Mouse (Mus musculus): ENCODE data around the gene Mfsd12.

The Mfsd12 gene

DNA sequence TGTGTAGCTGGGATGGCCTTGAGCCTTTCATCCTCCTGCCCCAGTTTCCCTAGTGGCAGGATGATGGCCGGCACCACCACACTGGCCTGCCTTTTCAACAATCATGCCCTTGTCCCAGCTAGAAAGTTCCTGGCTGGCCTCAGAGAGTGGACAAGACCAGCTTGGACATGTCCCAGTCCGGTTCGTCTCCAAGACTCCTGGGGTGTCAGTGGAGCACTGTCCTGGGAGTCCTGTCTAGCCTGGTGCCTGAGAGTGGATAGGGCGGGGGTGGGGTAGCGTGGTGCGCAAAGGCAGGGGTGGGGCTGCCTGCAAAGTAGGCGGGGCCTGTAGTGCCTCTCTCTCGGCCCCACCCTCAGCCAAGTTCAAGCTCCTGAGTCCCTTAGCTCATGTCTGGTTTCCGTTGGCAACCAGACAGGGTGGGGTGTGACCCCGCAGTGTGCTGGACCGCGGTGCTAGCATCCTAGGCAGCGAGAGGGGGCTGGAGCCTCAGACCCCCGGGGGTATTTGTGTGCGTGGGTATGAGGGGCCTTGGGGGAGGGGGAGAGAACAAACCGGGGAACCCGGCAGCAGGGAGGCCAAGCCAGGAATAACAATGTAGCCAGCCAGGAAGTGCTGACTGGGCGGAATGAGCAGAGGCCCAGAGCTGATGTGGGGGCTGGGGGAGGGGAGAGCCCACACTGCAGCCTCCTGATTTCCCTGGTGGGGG is 44.4 kb downstream of the Mfsd12 start:
- DNase-seq (ENCODE audit: low spot score in 2 of 2): peak in 1 of 2 experiments; percentile 71

DNA sequence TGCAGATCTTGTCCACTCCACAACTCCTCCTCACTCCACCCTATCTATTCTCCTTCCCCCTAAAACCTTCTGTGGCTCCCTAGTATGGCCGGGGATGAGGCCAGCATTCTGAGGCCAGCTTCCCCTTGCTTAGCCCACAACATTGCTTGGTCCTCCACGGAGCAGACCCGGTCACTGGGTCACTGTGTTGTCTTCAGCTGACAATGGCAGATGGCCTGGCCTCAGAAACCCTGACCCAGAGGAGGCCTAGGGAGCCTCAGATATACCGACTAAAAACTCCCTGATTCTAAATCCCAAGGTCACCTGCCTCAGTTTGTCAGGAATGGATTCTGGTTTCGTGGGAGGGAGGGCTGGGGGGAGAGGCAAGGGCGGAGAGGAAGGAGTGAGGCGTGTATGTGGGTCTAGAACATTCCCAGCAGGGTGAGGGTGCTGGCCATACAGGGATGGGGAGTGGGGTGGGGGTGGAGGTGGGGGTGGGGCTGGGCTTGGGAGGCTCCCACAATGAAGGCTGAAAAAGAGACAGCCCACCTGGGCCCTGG is 45.0 kb downstream of the Mfsd12 start:
- DNase-seq (ENCODE audit: low spot score in 2 of 2): no peak

DNA sequence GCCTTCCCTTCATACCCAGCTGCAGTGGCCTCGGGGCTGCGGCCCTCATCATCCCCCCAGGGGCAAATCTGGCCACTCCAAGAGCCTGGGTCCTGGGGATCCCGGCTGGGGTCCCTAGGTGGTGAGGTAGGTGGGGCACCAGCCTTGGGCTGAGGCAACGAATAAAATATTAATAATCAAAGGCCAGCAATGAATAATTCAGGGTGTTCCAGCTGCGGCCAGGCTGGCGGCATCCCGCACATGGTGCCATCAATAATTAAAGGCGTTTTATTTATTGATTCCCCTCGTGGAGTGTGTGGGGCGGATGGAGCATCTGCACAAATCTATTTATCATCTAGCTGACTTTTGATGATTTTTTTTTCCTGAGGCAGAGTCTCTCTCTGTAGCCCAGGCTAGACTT is 46.2 kb downstream of the Mfsd12 start:
- DNase-seq (ENCODE audit: low spot score in 2 of 2): no peak

DNA sequence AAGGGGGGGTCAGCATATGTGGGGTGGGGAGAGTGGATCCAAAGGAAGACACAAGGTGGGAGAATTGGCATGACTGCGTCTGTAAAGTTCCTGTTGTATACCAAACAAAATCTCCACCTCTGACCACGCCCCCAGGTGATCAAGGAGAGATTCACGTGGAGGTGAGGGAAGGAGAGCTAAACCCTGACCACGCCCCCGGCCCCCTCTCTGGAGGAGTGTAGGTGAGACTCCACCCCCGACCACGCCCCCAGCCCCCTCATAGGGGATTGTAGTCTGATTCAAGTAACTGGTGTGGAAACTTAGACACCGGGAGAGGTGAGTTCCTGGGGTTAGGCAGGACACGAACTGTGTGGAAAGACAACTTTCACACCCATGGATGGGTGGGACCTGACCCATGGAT is 46.8 kb downstream of the Mfsd12 start:
- DNase-seq (ENCODE audit: low spot score in 2 of 2): no peak

DNA sequence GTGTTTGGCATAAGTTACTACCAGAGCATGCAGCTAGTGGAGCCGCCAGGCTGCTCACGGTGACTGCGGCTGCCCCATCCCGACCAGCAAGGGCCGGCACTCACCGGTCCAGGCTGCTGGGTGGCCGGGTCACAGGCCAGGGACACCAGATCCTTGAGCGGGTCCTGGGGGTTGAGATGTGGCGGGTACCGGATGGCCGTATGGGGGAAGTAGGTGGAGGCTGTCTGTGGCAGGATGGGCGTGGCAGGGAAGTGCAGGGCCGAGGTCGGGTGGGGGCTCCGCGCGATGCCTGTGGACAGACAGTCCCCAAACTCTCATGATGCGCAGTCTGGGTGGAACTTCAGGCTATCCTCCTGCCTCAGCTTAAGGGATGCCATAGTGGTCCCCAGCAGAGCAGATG is 47.4 kb downstream of the Mfsd12 start:
- no peak for DNase-seq (ENCODE audit: low spot score in 2 of 2)

DNA sequence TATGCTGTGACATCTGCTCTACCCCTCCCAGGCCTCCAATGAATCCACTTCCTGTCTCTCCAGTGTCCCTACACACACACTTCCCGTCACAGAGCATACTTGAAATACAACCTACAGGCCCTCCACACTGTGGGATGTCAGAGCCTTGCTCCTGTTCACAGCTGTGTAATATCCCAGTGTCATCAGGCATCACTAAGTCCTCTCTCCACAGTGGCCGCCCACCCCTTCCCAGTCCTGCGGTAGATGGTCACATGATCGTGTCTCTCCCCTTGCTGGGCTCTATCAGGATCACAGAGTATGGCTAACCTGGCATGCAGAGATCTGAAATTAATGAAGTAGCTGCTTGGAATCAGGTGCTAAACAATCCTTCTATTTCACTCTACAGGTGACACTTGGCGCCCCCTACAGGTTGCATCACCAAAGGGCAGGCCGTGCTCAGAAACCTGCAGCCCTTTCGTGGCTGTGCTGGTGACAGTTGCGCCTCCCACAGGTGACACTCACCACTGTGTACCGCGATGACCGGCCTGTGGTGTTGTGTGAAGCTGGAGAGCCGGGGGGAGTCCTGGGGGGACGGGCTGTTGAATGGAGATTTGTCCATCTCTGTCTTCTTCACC is 48.4 kb downstream of the Mfsd12 start:
- DNase-seq (ENCODE audit: low spot score in 2 of 2): no peak

DNA sequence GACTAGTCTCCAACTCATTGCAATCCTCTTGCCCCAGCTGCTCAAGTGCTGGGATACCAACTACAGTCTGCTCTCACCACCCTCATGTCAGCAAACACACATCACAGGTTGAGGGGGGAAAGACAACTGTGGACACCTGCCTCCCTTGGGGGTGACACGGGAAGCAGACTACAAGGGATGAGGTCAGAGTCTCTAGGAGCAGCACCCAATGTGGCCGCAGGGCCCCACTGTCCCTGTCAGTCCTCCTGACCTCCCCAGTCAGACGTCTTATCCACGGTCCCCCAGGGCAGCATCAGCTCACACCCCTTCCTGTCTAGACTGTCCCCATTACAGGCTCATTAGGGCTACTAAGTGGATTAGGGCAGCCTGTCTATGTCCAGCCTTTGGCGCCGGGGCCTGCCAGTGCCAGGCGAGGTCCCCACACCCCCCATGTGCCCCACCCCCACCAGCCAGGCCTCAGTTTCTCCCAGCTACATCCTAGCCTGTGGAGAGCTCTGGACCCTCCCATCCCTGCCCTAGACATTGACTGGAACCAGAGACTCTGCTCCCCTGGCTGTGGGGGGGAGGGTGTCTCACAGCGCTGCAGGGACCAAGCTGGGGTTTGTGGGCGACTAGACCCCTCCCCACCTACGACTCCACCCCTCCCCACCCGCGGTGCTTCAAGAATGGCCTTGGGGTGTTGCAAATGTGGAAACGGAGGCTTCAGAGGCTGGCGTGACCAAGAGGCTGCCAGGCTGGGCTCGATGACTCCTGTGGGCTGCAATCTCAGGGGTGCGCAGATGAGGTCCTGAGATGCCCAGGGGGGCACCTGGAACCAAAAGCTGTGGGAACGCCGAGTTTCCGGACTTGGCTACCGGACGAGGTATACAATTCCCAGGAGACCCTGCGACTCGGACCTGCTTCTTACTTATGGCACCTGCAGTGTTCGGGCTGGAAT is 49.5 kb downstream of the Mfsd12 start:
- DNase-seq (ENCODE audit: low spot score in 2 of 2): no peak

DNA sequence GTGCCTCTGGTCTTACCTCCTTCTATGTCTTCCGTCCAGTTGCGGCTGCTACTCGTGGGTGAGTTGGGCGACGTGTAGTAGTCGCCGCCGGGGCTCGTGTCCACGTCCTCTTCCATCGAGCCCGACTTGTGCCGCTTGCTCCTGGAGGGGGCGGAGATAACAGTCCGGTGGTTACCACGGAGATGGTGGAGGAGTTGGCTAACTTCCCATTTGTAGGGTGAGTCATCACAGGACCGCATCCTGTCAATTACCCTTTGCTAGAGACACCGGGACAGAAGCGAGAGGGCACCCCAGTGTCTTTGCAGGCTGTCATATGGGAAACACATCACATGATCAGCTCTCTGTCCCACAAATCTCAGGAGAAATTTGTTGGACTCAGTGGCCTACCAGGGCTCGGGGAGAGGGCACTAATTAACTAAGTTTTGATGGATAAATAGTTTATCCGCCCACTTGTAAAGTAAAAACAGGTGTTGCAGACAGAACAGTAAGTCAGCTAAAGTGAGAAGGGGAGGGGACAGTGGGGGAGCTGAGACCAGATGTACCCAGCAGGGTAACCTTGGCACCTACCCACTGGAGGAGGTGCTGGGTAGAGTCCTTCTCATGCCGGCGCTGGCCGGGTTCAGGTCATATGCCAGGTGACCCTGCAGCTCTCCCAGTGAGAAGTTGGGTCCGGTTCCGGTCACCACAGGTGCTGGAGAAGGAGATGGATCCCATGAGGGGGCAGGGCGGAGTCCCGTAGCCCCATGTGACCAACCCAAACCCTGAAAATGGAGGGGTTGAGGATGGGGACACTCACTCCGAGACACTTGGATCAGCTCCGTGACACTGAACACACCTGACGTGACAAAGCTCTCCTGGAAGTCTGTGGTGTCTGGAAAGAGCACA is 50.5 kb downstream of the Mfsd12 start:
- no peak for DNase-seq (ENCODE audit: low spot score in 2 of 2)

DNA sequence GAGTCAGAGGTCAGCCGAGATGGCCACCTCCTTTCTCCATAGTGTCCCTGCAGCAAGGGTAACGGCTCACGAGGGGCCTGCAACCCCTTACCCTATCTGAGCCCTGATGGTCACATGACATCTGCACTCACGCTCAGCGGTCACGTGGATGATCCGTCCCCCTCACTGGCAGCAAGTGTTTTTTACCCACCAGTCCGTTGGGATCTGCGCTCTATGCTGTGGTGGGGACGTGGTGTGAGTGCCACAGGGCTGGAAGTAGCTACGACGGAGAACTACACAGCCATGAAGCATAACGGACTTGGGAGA is 51.1 kb downstream of the Mfsd12 start:
- DNase-seq (ENCODE audit: low spot score in 2 of 2): no peak

DNA sequence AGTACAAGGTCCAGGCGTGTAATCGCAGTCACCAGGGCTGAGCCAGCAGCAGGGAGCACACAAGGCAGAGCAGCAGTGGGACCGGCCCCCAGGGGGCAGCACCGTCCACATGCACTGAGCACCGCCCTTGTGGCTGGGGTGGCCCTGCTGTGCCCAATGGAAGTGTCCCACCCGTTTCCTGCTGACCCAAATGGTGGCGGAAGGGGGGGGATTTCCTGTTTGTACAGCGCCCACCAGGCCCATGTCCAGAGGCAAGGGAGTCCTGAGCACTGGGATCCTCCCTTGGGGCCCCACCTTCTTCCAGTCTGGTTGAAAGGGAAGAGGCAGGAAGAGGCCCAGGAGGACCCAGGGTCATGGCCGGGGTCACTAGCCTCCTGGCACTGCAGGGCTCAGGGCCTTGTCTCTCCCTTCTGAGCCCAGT is 51.6 kb downstream of the Mfsd12 start:
- peak in 1 of 2 experiments; percentile 70 for DNase-seq (ENCODE audit: low spot score in 2 of 2)

DNA sequence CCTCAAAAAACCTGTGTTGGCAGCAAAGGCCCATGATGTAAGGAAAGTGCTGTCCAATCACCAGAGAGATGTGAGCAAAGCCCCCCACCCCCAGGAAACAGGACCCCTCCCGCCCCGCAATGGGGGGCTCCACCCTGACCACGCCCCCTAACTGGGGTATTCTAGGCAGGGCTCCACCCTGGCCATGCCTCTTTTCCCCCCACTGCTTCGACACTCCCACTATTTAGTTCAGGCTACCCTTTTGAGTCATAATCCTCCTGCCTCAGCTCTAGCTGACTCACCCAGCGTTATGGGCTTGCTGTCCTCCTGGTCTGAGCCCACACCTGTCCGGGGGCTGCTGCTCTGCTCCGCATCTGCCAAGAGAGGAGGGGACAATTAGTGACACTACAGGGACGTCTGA is 52.0 kb downstream of the Mfsd12 start:
- no peak for DNase-seq (ENCODE audit: low spot score in 2 of 2)

DNA sequence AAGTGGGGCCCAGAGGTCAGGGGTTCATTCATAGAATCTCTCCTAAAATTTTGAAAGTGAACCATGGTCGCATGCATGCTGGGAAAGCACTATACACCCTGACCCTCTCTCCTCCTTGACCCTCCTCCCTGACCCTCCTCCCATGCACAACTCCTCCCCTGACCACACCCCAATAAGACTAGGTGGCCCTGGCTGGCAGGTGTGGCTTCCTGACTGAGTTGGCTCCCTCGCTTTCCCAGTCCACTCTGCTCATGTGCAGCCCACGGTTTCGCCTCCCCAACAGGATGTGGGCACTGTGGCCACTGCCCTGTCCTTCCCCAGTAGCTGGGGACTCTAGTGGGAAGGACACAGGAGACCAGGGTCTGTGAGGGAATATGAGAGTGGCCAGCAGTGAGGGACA is 53.1 kb downstream of the Mfsd12 start:
- no peak for DNase-seq (ENCODE audit: low spot score in 2 of 2)

DNA sequence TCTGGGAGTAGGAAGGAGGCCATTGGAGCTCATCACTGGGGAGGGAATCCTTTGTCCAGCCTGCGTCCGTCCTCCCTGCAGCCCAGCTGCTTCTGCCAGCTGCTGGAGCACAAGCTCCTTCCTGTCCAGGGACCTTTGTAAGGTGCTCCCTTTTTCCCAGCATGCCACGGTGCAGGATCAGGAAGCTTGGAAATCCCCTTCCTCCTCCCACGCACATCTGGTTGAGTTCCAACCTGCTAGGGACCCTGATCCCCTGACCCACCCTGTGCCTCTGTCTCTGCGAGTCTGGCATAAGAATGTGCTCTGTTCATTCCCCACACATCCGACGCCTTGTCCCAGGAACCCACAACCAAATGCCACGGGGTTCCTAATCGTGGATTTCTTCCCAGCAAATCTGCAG is 53.7 kb downstream of the Mfsd12 start:
- no peak for DNase-seq (ENCODE audit: low spot score in 2 of 2)

DNA sequence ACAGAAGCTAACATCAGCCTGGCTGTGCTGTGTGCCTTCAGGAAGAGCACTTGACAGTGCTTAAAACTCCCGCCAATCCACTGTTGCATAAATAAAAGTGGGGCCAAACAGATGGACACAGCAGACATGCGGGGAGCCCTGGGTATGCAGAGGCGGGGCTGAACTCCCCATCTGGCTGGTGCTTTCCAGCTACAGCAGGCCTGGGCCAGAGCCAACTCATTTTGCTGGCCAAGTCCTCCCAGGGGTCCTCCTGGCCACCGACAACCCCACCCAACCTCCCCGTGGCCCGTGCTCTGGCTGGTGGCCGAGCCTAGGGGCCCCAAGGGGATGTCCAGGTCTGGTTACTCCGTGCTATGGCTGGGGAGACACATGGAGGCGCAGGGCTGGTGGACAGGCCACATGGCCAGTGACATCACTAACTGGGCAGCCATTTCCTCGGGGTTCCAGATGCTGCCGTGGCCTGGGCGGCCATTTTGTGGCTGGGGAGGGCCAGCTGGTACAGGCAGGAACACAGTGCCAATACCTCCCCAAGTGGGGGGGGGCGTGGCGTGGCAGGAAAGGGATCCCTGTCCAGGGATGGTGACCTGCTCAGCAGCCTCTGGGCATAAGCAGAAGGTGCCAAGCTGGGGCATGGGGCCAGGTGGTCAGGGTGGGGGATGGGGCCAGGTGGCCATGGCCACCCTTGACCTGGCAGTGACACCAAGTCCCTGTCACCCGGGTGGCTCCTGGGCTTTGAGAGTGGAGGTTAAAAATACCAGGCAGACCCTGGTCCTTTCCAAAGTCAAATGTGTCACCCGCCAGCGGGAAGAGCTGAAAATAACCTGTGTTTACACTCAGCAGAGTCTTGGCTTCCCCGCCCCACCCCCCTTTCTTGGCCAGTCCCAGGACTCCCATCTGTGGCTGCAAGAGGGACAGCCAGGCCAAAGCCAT is 54.4 kb downstream of the Mfsd12 start:
- peak in 1 of 2 experiments; percentile 71 for DNase-seq (ENCODE audit: low spot score in 2 of 2)

DNA sequence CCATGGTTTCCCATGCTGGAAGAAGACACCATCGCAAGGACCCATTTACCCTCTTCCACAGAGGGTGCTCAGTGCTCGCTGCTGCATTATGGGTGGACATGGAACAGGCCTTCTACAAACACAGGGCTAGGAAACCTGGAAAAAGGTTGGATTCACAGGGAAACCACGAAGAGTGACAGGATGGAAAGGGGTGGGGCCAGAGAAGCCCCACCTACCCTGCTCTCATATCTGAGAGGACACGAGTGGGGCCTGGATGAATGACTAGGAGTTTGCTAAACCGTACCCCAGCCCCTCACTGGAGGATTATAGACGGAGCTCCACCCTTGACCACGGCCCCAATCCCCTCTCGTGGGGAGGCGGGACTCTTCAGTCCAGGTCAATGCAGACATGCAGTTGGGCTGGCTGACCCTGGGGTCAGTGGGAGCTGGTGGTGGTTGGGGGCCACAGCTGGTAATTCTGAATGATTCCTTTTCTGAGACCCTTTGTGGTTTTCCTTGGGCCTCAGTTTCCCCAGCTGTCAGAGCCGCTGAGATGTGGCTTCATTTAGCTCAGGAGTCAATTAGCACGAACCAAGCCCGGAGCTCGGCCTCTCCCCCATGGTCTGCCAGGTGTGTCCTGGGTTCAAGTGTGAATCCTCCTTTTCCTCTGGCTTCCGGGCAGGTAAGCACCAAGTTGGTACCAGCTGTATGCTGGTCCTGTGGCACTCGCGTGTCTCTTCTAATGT is 55.5 kb downstream of the Mfsd12 start:
- DNase-seq (ENCODE audit: low spot score in 2 of 2): no peak

DNA sequence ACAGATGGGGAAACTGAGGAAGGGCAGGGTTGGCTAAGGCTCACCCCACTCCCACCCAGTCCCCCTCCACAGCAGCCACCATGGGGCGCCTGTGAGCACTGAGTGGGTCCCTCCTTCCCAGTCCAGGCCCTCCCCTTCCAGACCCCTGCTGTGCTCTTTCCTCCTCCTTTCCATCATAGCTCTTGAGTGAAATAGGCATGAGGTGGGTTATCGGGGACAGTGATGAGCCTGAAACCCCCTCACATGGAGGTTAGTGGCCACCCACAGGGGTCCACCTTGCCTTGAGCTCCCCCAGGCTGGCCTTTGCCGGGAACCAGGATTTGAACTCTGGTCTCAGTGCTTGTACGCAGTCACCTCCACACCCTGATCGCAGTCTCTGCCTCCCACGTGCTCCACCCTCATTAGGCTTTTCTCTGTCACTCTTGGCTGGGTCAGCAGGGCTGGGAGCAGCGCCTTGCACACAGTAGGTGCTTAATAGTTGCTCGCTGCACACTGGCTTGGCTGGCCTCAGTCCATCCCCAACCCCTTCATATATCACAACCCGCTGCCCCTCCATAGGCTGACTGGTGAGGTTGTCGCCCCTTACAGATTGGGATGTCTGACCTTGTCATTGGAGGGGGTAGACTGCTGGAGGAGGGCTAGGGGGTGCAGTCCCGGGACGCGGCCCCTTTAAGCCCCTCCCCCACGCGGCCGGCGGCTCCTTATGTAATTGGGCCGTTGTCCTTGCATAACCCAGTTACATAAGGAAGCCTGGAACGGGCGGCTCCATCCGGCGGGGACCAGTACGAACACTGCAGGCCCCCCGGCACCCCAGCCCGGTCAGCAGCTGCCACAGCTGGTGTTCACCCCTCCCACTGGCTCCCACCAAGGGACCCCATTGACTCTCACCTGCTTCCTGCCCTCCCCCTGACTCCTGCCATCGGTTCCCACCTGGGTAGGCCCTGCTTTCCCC is 56.3 kb downstream of the Mfsd12 start:
- DNase-seq (ENCODE audit: low spot score in 2 of 2): peak; percentile 74 to 85

DNA sequence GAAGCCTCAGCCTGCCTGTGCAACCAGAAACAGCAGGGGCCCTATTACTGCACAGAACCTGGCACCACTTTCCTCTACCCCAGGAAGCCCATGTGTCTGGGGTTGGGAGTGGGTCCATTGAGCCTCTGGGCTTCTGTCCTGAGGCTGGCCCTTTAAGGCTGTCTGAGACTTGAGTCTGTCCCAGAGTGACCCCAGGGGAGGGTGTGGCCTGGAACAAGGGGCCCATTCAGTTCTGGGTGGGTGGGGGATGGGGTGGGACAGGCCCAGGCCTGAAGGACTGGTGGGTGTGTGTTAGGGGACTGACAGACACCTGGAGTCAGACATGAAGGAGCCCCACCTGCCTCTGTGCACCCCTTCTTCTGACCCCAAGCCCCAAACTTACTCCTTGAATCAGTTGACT is 57.4 kb downstream of the Mfsd12 start:
- DNase-seq (ENCODE audit: low spot score in 2 of 2): no peak

DNA sequence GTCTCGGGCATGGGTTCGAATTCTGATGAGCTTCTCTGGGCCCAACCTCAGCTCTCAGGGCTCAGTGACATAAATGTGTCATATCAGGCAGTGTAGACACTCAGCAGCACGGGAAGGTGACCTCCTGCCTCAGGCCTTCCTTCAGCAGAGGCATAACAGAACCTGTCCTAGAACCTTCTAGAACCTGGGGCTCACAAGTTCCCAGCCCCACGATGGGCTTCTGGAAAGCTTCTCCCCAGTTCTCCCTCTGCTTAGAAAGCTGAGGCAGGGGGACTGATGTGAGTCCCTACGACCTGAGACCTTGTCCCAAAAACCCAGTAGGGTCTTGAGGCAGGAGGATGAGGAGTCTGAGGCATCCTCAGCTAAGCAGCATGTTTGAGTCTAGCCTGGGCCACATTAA is 57.9 kb downstream of the Mfsd12 start:
- no peak for DNase-seq (ENCODE audit: low spot score in 2 of 2)
